Mouse (Mus musculus) hindbrain, embryonic 14.5 days (tissue): ENCODE data around the gene Syn3. TPM values are rescaled to one million over a fixed set of nuclear protein-coding genes. Genes with fewer than 3 reads are reported as not detected.

ENCODE experiments used
- ATAC-seq: fragments of 200-750 bp; cut with Nextera tagmentation; 2 replicates; pipeline ENCODE4 v1.8.0; 2017; ENCODE audit warnings: moderate number of reproducible peaks, mild to moderate bottlenecking, moderate TSS enrichment, moderate library complexity; ENCODE audit not compliant: low FRiP score
- DNase-seq: peaks from one replicate; pipeline ENCODE4 v3.0.0-alpha.2; 2015; ENCODE audit warnings: low spot score
- H3K27ac ChIP-seq: fragments of 300-500 bp; sonication (generic); 2 replicates; pipeline ENCODE4 v1.5.1; 2014; ENCODE audit warnings: mild to moderate bottlenecking, moderate library complexity
- H3K27me3 ChIP-seq: fragments of 300-500 bp; sonication (generic); 2 replicates; pipeline ENCODE4 v1.6.1; 2014; ENCODE audit warnings: mild to moderate bottlenecking, low read length, mixed read lengths; ENCODE audit not compliant: control insufficient read depth, insufficient read depth
- H3K36me3 ChIP-seq: fragments of 300-500 bp; sonication (generic); replicated peaks from 2 replicates; pipeline ENCODE4 v1.6.1; 2014; ENCODE audit not compliant: control insufficient read depth, insufficient read depth
- H3K4me1 ChIP-seq: fragments of 300-500 bp; sonication (generic); replicated peaks from 2 replicates; pipeline ENCODE4 v1.6.1; 2014; ENCODE audit warnings: antibody characterized with exemption, low read length, mixed read lengths; ENCODE audit not compliant: control insufficient read depth, insufficient read depth
- H3K4me2 ChIP-seq: fragments of 300-500 bp; sonication (generic); replicated peaks from 2 replicates; pipeline ENCODE4 v1.6.1; 2014; ENCODE audit warnings: mild to moderate bottlenecking, moderate library complexity
- H3K4me3 ChIP-seq: fragments of 300-500 bp; sonication (generic); replicated peaks from 2 replicates; pipeline ENCODE4 v1.5.1; 2014; ENCODE audit warnings: mild to moderate bottlenecking, low read length
- H3K9ac ChIP-seq: fragments of 300-500 bp; sonication (generic); 2 replicates; pipeline ENCODE4 v1.6.1; 2014
- H3K9me3 ChIP-seq: fragments of 300-500 bp; sonication (generic); 2 replicates; pipeline ENCODE4 v1.6.1; 2016; ENCODE audit warnings: low read length; ENCODE audit not compliant: control insufficient read depth
- WGBS: fragments of 180-500 bp; shearing (Covaris S2); extraction: QIAGEN DNeasy Blood & Tissue Kit; methylation state at CpG from one replicate; pipeline ENCODE4 v1.1.7; 2014; 5-methylcytosine and 5-hydroxymethylcytosine counted together
- polyA plus RNA-seq: library from polyadenylated mRNA; unstranded; fragments of >200 nt; fragmentation: Nextera tagmentation; extraction: Ambion mirVana; gene quantifications from 2 replicates; pipeline ENCODE4 v1.2.1, GENCODE M21; 2014

Syn3 gene
- polyA plus RNA-seq, 1 experiment from 2014 or later: 33.6 TPM

DNA sequence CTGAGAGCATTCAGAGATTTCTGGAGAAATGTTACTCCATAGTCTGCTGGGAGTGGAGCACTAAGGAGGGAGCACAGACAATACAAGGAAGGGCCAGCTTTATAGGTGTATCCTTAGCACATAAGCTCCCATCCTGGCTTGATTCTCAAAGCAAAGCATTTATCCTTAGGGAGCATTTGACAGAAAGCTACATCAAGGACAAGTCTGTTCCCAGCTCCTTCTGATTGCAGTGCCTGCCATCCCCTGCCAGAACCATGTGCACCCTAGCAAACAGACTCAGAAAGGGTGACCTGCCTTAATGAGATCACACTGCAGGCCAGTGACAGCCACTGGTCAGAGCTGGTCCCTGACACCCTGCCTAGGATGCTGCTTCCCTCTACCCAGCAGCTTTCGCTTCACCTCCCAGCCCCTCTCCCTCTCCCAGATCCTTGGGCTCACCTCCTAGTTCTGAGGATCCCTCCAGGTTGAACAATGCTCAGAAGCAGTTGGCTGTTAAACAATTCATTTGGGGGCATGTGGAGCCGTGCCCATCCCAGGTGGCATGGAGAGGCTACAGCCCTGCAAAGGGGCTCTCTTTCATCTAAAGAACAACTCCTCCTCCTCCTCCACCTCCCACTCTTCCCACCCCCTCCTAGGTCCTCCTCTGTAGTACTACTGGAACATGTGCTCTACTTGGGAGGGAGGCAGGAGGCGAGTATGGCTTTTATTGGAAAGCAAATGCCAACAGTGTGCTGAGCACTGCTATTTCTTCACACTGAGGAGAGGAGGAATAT, 7.2 kb downstream of the Syn3 start:
- Histone ChIP-seq H3K4me2 (peak overlapping the region; percentile 71), H3K4me1 (peaks cover 29% of the 10 kb centered on the region), H3K9me3 (no peaks in the 10 kb centered on the region), H3K9ac (peak overlapping the region; percentile 88), H3K36me3 (no peaks in the 10 kb centered on the region), H3K27ac (peak overlapping the region; percentile 89), H3K27me3 (no peaks in the 10 kb centered on the region), H3K4me3 (peak overlapping the region; percentile 47)
- WGBS: 11% methylated on average over 3 of the region's 3 CpGs
- ATAC-seq (peak; percentile 90), DNase-seq (no peak)

DNA sequence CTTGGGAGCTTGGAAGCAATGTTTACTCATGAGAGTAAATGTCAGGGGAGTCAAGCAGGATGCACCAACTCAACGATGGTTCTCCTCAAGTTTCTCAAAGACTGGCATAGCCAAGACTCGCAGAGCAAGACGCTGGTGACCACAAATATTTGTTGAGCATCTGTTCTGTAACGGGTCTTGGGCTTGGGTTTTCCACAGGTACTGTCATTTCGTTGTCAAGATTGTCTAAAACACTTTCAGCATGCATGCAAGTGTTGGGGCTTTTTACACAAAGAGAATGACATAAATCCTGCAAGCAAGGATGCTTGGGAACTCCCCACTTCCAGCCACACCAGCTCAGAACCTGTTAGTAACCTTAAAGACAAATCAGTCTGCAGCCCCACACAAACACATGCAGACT, 10.2 kb downstream of the Syn3 start:
- Histone ChIP-seq H3K36me3 (no peaks in the 10 kb centered on the region), H3K4me3 (no peak overlapping the region), H3K4me2 (peak overlapping the region; percentile 71), H3K9me3 (no peaks in the 10 kb centered on the region), H3K4me1 (peaks cover 29% of the 10 kb centered on the region), H3K27me3 (no peaks in the 10 kb centered on the region), H3K9ac (no peak overlapping the region), H3K27ac (no peak overlapping the region)
- ATAC-seq (no peak), DNase-seq (no peak)
- WGBS: 88% methylated on average over 5 of the region's 5 CpGs

DNA sequence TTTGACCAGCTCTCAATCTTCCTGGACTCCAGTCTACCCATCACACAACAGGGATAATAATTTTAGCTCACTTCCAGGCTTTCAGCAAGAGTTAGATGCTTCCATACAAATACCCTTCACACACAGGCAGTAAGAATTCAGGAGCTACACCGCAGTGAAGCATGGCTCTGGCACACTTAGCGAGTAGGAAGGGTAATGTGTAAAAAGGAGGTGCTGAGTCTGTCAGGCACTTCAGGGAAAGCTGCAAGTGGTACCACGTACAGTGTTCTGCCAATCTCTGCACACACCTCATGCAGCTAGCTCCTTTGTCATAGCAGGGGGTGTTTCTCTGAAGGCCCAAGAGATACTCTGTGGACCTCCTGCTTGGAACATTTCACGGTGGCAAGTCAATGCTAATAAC, 12.7 kb downstream of the Syn3 start:
- H3K36me3 ChIP-seq: no peaks in the 10 kb centered on the region
- 36% methylated on average over 4 of the region's 4 CpGs for WGBS
- H3K27me3 ChIP-seq: no peaks in the 10 kb centered on the region
- no peak overlapping the region for H3K9ac ChIP-seq
- H3K4me3 ChIP-seq: no peak overlapping the region
- H3K4me2 ChIP-seq: no peak overlapping the region
- DNase-seq: no peak
- H3K27ac ChIP-seq: no peak overlapping the region
- ATAC-seq: no peak
- H3K9me3 ChIP-seq: no peaks in the 10 kb centered on the region
- H3K4me1 ChIP-seq: peaks cover 19% of the 10 kb centered on the region

DNA sequence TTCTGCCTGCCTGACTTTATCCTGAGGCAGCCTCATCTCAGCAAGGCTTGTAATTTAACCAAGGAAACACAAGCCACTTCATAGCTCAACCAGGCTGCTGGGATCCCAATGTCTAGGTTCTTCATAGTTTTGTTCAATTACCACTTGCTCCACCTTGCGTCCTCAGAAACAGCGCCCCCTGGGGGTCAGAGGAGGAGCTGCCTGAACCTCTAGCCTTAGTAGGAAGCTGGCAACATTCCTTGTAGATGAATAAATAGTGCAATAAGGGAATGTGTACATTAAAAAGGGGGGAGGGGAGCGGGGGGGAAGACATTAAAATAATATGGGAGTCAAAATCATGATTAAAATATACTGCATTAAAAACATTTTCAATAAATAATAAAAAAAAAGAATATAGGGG, 14.7 kb downstream of the Syn3 start:
- 24% methylated on average over 3 of the region's 3 CpGs for WGBS
- DNase-seq: no peak
- no peak overlapping the region for H3K4me2 ChIP-seq
- no peaks in the 10 kb centered on the region for H3K9me3 ChIP-seq
- H3K27me3 ChIP-seq: no peaks in the 10 kb centered on the region
- no peaks in the 10 kb centered on the region for H3K36me3 ChIP-seq
- peaks cover 4% of the 10 kb centered on the region; the same call in 1 of the 2 replicates for H3K4me1 ChIP-seq
- H3K9ac ChIP-seq: no peak overlapping the region
- no peak for ATAC-seq
- H3K4me3 ChIP-seq: no peak overlapping the region
- no peak overlapping the region for H3K27ac ChIP-seq

DNA sequence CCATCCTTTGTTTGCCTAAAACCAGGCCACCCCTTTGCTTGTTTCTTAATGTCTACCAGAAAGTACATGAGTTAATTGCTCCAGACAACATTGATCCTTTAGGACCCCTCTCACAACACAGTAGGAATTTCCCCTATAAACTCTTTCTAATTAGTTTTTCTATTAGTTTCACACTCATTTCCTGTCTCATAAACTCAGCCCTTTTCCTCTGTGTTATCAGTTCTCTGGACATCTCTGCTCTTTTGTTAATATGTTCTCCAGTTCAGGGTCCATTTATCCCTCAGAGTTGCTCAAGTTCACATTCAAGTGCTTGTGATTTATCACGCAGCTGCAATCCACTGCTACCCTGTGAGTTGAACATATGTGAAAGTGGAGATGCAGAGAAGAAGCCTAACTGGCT, 16.2 kb downstream of the Syn3 start:
- no peaks in the 10 kb centered on the region for H3K36me3 ChIP-seq
- no peaks in the 10 kb centered on the region for H3K27me3 ChIP-seq
- no peak overlapping the region for H3K4me3 ChIP-seq
- ATAC-seq: no peak
- H3K27ac ChIP-seq: no peak overlapping the region
- H3K9me3 ChIP-seq: no peaks in the 10 kb centered on the region
- no peaks in the 10 kb centered on the region for H3K4me1 ChIP-seq
- H3K9ac ChIP-seq: no peak overlapping the region
- no peak for DNase-seq
- 91% methylated on average over 1 of the region's 1 CpGs for WGBS
- H3K4me2 ChIP-seq: no peak overlapping the region

DNA sequence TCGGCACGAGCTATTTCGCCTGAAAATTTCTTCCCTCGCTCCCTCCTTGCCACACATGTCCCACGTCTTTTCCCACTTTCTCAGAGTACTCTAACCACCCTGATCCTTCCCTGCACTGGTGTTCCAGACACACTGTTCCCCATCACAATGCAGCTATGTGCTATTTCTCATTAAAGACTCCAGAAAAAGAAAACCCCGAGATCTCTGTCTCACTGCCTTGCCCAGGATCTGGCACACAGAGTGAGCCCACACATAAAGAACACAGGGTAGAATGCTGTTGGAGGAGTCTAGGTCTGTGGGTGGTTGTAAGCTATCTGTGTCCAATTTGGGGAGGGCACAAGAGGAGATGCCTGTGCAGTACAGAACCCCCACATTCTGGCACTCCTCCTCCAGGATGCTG, 18.0 kb downstream of the Syn3 start:
- WGBS: 97% methylated on average over 6 of the region's 6 CpGs
- DNase-seq (no peak), ATAC-seq (no peak)
- H3K4me3 ChIP-seq: no peak overlapping the region
- H3K9ac ChIP-seq: no peak overlapping the region
- H3K4me1 ChIP-seq: no peaks in the 10 kb centered on the region
- H3K4me2 ChIP-seq: no peak overlapping the region
- H3K9me3 ChIP-seq: no peaks in the 10 kb centered on the region
- H3K36me3 ChIP-seq: no peaks in the 10 kb centered on the region; the same call in 1 of the 2 replicates
- no peaks in the 10 kb centered on the region for H3K27me3 ChIP-seq
- no peak overlapping the region for H3K27ac ChIP-seq

DNA sequence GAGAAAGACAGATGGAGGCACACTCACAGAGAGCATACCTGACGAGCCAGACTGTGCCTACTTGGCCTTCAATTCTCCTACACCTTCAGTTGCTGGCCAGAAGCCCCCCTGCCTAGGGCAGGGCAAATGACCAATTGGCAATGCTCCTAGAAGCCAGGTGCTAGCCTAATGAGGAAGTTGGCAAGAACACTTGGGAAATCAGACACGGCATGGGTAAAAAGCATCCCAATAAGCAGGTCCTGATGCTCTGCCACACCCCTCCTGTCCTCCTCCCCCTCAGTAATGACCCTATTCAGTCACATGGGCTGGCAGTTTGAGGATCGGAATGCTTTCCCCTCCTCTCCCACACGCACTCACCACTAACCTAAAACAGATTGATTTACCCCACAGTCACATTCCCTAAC, 19.0 kb downstream of the Syn3 start:
- ATAC-seq (no peak), DNase-seq (no peak)
- Histone ChIP-seq H3K27me3 (no peaks in the 10 kb centered on the region), H3K36me3 (no peaks in the 10 kb centered on the region; the same call in 1 of the 2 replicates), H3K27ac (no peak overlapping the region), H3K9me3 (no peaks in the 10 kb centered on the region), H3K4me2 (no peak overlapping the region), H3K4me3 (no peak overlapping the region), H3K9ac (no peak overlapping the region), H3K4me1 (no peaks in the 10 kb centered on the region; the same call in 1 of the 2 replicates)
- WGBS: 50% methylated on average over 4 of the region's 4 CpGs

DNA sequence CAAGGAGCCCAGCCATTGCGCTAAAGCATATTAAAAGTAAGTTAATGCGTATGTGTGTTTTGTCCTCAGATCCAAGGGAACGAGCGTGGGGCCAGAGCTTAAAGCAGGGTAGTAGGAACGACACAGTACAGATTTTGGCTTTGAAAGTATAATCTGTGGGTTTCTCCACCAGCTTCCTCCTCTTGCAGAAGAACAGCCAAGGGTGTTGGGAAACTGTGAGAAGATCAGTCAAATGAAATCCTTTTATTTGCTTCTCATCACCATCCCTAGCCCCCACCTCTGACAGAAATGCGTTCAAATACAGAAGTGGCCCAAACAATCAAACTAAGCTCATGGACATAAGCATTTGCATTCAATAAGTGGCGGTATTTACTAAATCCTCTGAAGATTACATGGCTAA, 22.0 kb downstream of the Syn3 start:
- ATAC-seq (no peak), DNase-seq (no peak)
- WGBS: 87% methylated on average over 7 of the region's 7 CpGs
- H3K4me1 ChIP-seq: no peaks in the 10 kb centered on the region; the same call in 1 of the 2 replicates
- H3K4me3 ChIP-seq: no peak overlapping the region
- H3K27me3 ChIP-seq: no peaks in the 10 kb centered on the region
- no peaks in the 10 kb centered on the region for H3K9me3 ChIP-seq
- H3K4me2 ChIP-seq: no peak overlapping the region
- no peak overlapping the region for H3K9ac ChIP-seq
- no peaks in the 10 kb centered on the region; the same call in 1 of the 2 replicates for H3K36me3 ChIP-seq
- H3K27ac ChIP-seq: no peak overlapping the region

DNA sequence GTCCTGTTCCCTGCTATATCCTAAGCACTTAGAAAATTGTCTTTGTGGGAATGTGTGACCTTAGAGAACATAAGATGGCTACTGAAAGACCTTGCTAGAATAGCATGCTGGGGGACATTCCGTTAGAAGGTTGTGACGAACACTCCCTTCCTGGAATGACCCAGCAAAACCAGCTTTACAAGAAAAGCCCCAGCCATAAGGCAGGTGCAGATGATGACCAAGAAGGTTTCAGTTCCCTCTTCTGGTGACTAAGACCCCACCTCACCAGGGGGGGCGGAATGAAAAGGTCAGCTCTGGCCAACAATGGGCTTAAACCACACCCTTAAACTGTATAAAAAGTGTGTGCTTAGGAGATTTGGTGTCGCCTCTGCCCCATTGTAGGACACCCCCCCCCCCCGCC, 23.4 kb downstream of the Syn3 start:
- H3K4me1 ChIP-seq: no peaks in the 10 kb centered on the region; the same call in 1 of the 2 replicates
- no peaks in the 10 kb centered on the region; the same call in 1 of the 2 replicates for H3K36me3 ChIP-seq
- DNase-seq: no peak
- H3K9me3 ChIP-seq: no peaks in the 10 kb centered on the region
- no peak for ATAC-seq
- 86% methylated on average over 5 of the region's 5 CpGs for WGBS
- no peaks in the 10 kb centered on the region for H3K27me3 ChIP-seq
- no peak overlapping the region for H3K9ac ChIP-seq
- H3K4me3 ChIP-seq: no peak overlapping the region
- no peak overlapping the region for H3K4me2 ChIP-seq
- no peak overlapping the region for H3K27ac ChIP-seq
